Mouse (Mus musculus) midbrain, embryonic 10.5 days (tissue): ENCODE data around the gene Il20. TPM values are rescaled to one million over a fixed set of nuclear protein-coding genes. Genes with fewer than 3 reads are reported as not detected.

Experiments
- polyA plus RNA-seq: library from polyadenylated mRNA; unstranded; fragments of >200 nt; fragmentation: Nextera tagmentation; extraction: Ambion mirVana; gene quantifications from 2 replicates; pipeline ENCODE4 v1.2.1, GENCODE M21; 2016

Il20 gene
- polyA plus RNA-seq, 1 experiment from 2014 or later, result not detected

Other genes with a start within 250 kb of the Il20 start
- 0.14 TPM in 1 of 2 replicates, not detected in the other for gene C4bp, start 249.8 kb downstream of the Il20 start, polyA plus RNA-seq
- not detected in 2 replicates for gene Gm29427, start 195.7 kb downstream of the Il20 start, polyA plus RNA-seq
- 11.5 and 16.6 TPM in 2 replicates for gene Yod1, start 194.1 kb downstream of the Il20 start, polyA plus RNA-seq
- 5.5 and 8.1 TPM in 2 replicates for gene Pfkfb2, start 182.2 kb downstream of the Il20 start, polyA plus RNA-seq
- 0.42 TPM in 2 replicates for gene AA986860, start 179.5 kb downstream of the Il20 start, polyA plus RNA-seq
- not detected in 2 replicates for gene Fcamr, start 110.5 kb downstream of the Il20 start, polyA plus RNA-seq
- not detected in 2 replicates for gene Pigr, start 84.8 kb downstream of the Il20 start, polyA plus RNA-seq
- gene Fcmr, start 45.8 kb downstream of the Il20 start, polyA plus RNA-seq, result not detected in 2 replicates
- gene Il24, start 24.0 kb downstream of the Il20 start, polyA plus RNA-seq, result not detected in 2 replicates
- gene Il19, start 28.7 kb upstream of the Il20 start, polyA plus RNA-seq, result 0.14 TPM in 1 of 2 replicates, not detected in the other
- gene Il10, start 108.4 kb upstream of the Il20 start, polyA plus RNA-seq, result not detected in 2 replicates
- gene Mapkapk2, start 186.4 kb upstream of the Il20 start, polyA plus RNA-seq, result 50.9 and 55.7 TPM in 2 replicates
- 15.4 and 18.1 TPM in 2 replicates for gene Dyrk3, start 226.9 kb upstream of the Il20 start, polyA plus RNA-seq
- 60.5 and 62.6 TPM in 2 replicates for gene Eif2d, start 241.7 kb upstream of the Il20 start, polyA plus RNA-seq